Mouse (Mus musculus): ENCODE data around the gene Ctsk. TPM values are rescaled to one million over a fixed set of nuclear protein-coding genes. Genes with fewer than 3 reads are reported as not detected.

Gene Ctsk
- polyA plus RNA-seq, 1 experiment from 2014 or later = 8.5 TPM

Other genes starting within 250 kb of the Ctsk start
- gene Bnipl, start 248.1 kb upstream of the Ctsk start, polyA plus RNA-seq (2015; fragmentation: Nextera tagmentation; extraction: Ambion mirVana) = 0.36 and 0.56 TPM in 2 replicates
- 36.1 and 38.4 TPM in 2 replicates for gene Mindy1, start 217.9 kb upstream of the Ctsk start, polyA plus RNA-seq (2015; fragmentation: Nextera tagmentation; extraction: Ambion mirVana)
- 15.5 and 15.7 TPM in 2 replicates for gene Prune1, start 217.2 kb upstream of the Ctsk start, polyA plus RNA-seq (2015; fragmentation: Nextera tagmentation; extraction: Ambion mirVana)
- 1.4 and 1.6 TPM in 2 replicates for gene Anxa9, start 192.1 kb upstream of the Ctsk start, polyA plus RNA-seq (2015; fragmentation: Nextera tagmentation; extraction: Ambion mirVana)
- 146 and 148 TPM in 2 replicates for gene Cers2, start 184.5 kb upstream of the Ctsk start, polyA plus RNA-seq (2015; fragmentation: Nextera tagmentation; extraction: Ambion mirVana)
- gene Setdb1, start 142.1 kb upstream of the Ctsk start, polyA plus RNA-seq (2015; fragmentation: Nextera tagmentation; extraction: Ambion mirVana) = 29.2 and 31.2 TPM in 2 replicates
- gene 4930558C23Rik, start 96.4 kb upstream of the Ctsk start, polyA plus RNA-seq (2015; fragmentation: Nextera tagmentation; extraction: Ambion mirVana) = not detected in 2 replicates
- gene Arnt, start 64.9 kb upstream of the Ctsk start, polyA plus RNA-seq (2015; fragmentation: Nextera tagmentation; extraction: Ambion mirVana) = 32.8 and 34.6 TPM in 2 replicates
- gene Ctss, start 27.5 kb downstream of the Ctsk start, polyA plus RNA-seq (2015; fragmentation: Nextera tagmentation; extraction: Ambion mirVana) = 28.2 and 29.6 TPM in 2 replicates
- not detected in 2 replicates for gene Hormad1, start 60.4 kb downstream of the Ctsk start, polyA plus RNA-seq (2015; fragmentation: Nextera tagmentation; extraction: Ambion mirVana)
- 40.2 and 41.4 TPM in 2 replicates for gene Golph3l, start 89.7 kb downstream of the Ctsk start, polyA plus RNA-seq (2015; fragmentation: Nextera tagmentation; extraction: Ambion mirVana)
- gene Ensa, start 125.7 kb downstream of the Ctsk start, polyA plus RNA-seq (2015; fragmentation: Nextera tagmentation; extraction: Ambion mirVana) = 65.1 and 69.0 TPM in 2 replicates
- 50.5 and 52.3 TPM in 2 replicates for gene Mcl1, start 159.5 kb downstream of the Ctsk start, polyA plus RNA-seq (2015; fragmentation: Nextera tagmentation; extraction: Ambion mirVana)
- gene Adamtsl4, start 188.7 kb downstream of the Ctsk start, polyA plus RNA-seq (2015; fragmentation: Nextera tagmentation; extraction: Ambion mirVana) = 2.3 and 3.0 TPM in 2 replicates
- gene Ecm1, start 240.3 kb downstream of the Ctsk start, polyA plus RNA-seq (2015; fragmentation: Nextera tagmentation; extraction: Ambion mirVana) = 20.2 and 20.9 TPM in 2 replicates

Data from intestine, embryonic 15.5 days (tissue).